Mouse (Mus musculus) adrenal gland (tissue): ENCODE measurements around the gene Gemin7.
"Not testable (repeated sequence)": the region's sequence is repeated elsewhere in the genome, so short reads cannot be mapped to it uniquely, and the experiment has no call there.

Experiments
- intact Hi-C: fragments of 180-260 bp; cut with DNase I; formaldehyde crosslinking; loops from one replicate; pipeline ENCODE4 v1.15.1; 2025
- long read RNA-seq, 2 experiments: library from polyadenylated mRNA; unstranded; transcript quantifications; one replicate each; pipeline ENCODE4 v2.0.0; 2020; ENCODE audit warnings: borderline replicate concordance in 1 of 2; ENCODE audit not compliant: insufficient replicate concordance in 1 of 2

The Gemin7 gene
- long read RNA-seq, experiment 1, transcript Gemin7-201 (2 exons, 763 nt): major isoform, 105 of 111 reads
- long read RNA-seq, experiment 1, partial matches to known transcripts: 2 of 111 reads
- long read RNA-seq, experiment 1, other reads (novel, unspliced or antisense): 4 of 111 reads
- long read RNA-seq, experiment 2, transcript Gemin7-201 (2 exons, 763 nt): major isoform, 117 of 126 reads
- long read RNA-seq, experiment 2, partial matches to known transcripts: 2 of 126 reads
- long read RNA-seq, experiment 2, other reads (novel, unspliced or antisense): 4 of 126 reads

DNA sequence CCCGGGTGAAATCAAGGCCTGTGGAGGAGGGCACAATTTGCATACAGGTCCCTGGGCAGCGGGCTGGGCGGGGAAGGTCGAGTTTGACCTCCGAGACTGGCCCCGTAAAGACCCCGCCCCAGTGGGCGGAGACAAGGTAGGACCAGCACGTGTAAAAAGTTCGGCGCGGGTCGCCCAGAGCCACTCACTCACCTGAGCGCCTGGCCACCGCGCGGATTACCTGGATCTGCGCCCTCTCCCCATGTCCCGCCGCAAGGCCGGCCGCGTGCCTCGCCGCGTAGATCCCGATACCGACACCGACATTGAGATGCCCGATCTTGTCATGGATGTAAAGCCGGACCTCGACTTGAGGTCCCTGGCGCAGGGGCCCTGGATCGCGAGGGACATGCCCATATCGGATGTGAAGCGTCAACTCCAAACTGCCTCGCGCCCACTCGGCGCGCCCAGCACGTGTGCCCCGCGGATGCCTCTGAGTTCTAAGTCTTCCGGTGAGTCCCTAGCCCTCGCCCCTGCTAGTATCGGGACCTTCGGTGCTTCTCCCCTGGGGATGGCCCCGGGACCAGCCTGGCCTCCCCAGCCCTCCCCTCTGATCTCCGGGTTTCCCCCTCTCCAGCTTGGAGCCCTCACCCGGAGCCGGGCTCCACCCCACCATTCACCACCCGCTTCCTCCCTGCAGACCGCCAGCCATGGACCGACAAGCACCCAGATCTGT lies at the start of gene Gemin7, which contains the start of gene Zfp296:
Gene Gemin7, minus strand, starts transcription at position 455 of the 712 bp plus-strand sequence.
Gene Zfp296, plus strand, starts transcription at position 147 of the 712 bp plus-strand sequence.
- intact Hi-C loops: loop anchor here (5.0 kb wide), 1 partner anchor 45 kb away; no protein-coding TSS in a partner anchor

- intact Hi-C loops: loop anchor here (5.0 kb wide), 1 partner anchor 46 kb away; the partner anchor contains the start of genes Gemin7 and Zfp296
Measured at GRCm38 (mm10) chr7:19623433-19623832, 46.0 kb upstream of the Gemin7 start.

DNA sequence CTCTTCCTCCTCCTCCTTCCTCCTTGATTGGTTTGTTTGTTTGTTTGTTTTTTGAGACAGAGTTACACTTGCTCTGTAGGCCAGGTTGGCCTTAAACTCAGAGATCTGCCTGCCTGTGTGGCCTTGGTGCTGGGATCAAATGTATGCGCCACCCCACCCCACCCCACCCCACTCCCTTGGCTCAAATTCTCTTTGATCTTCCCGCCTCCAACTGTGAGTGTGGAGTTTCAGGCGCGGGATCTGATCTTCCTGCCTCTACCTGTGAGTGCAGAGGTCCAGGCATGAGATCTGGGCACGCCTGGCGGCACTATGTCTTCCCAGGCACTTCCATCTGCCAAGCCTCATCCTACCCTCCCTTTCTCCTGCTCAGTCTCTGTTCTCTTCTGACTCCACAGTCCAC lies 44.8 kb upstream of the Gemin7 start:
- intact Hi-C loops: loop anchor here (5.0 kb wide), 1 partner anchor 45 kb away; the partner anchor contains the start of genes Gemin7 and Zfp296

GRCm38 (mm10) chr7:19620811-19621210 lies 43.4 kb upstream of the Gemin7 start:
- intact Hi-C loops: loop anchor here (5.0 kb wide), 1 partner anchor 44 kb away; the partner anchor contains the start of genes Gemin7 and Zfp296

- intact Hi-C loops: no loop called here
Measured at GRCm38 (mm10) chr7:19619004-19619801, 41.8 kb upstream of the Gemin7 start.

- intact Hi-C loops: no loop called here
Measured at GRCm38 (mm10) chr7:19615036-19615577, 37.7 kb upstream of the Gemin7 start.

GRCm38 (mm10) chr7:19610969-19611368 lies 33.6 kb upstream of the Gemin7 start:
- intact Hi-C loops: no loop called here

DNA sequence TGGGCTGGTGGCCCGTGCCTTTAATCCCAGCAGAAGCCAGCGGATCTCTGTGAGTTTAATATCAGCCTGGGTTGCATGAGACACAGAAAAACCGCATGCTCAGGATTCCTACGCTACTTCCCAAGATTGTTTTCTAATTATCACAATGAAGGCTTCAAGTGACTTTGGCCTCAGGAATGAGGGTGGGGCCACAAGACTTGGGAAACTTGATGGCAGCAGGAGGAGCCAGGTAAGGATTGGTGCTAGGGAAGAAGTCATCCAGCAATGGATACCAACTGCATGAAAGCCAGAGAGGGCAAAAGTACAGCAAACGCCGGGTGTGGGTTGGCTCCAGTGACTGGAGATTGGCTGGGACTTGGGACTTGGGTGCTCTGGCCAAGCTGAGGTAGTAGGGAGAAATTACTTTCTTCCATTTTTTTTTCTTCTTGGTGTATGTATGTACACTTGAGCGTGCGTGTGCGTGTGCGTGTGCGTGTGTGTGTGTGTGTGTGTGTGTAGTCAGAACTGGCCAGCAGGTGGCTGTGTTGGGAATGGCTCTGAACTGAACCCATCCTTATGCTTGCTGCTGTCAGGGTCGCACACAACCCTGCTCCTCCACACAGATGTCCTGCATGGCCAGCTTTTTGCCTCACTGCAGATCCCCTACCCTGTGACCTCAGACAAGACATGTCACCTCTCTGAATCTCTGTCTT lies 32.4 kb upstream of the Gemin7 start:
- intact Hi-C loops: no loop called here

- intact Hi-C loops: no loop called here
Measured at GRCm38 (mm10) chr7:19607291-19607690, 29.9 kb upstream of the Gemin7 start.

DNA sequence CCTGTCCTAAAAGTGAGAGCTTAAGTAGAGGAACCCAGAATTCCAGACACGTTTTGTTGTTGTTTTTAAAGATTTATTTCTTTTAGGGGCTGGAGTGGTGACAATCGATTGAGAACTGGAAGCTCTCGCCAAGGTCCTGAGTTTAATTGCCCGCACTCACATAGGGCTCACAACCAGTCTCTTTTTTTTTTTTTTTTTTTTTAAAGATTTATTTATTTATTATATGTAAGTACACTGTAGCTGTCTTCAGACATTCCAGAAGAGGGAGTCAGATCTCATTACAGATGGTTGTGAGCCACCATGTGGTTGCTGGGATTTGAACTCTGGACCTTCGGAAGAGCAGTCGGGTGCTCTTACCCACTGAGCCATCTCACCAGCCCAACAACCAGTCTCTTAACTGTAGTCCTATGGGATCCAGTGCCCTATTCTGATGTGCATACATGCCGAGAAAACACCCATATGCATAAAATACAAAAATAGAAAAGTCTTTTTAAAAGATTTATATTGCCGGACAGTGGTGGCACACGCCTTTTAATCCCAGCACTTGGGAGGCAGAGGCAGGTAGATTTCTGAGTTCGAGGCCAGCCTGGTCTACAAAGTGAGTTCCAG lies 27.3 kb upstream of the Gemin7 start:
- intact Hi-C loops: not testable (repeated sequence)

- intact Hi-C loops: no loop called here
Measured at GRCm38 (mm10) chr7:19603849-19604605, 26.6 kb upstream of the Gemin7 start, which contains the start of gene Clasrp. Clasrp (minus strand) TSS chr7:19604486.

GRCm38 (mm10) chr7:19603055-19603454 lies 25.7 kb upstream of the Gemin7 start:
- intact Hi-C loops: no loop called here

DNA sequence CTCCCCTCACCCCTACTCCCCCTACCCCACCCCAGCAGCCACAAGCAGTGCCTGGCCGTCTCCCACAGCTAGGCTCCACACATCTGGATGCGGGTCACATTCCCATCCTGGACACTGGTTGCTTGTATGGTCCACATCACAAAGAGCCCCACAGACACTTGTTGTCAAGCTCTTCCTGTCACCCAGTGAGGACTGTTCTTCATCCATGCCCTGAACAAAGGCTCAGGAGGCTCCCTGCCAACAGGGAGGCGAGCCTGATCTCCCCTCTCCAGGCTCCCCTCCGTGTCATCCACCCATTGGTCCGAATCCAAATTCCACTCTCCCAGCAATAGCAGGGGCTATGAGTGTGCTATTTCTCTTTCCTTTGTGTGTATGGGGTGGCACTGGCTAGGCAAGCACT lies 23.2 kb upstream of the Gemin7 start:
- intact Hi-C loops: no loop called here

DNA sequence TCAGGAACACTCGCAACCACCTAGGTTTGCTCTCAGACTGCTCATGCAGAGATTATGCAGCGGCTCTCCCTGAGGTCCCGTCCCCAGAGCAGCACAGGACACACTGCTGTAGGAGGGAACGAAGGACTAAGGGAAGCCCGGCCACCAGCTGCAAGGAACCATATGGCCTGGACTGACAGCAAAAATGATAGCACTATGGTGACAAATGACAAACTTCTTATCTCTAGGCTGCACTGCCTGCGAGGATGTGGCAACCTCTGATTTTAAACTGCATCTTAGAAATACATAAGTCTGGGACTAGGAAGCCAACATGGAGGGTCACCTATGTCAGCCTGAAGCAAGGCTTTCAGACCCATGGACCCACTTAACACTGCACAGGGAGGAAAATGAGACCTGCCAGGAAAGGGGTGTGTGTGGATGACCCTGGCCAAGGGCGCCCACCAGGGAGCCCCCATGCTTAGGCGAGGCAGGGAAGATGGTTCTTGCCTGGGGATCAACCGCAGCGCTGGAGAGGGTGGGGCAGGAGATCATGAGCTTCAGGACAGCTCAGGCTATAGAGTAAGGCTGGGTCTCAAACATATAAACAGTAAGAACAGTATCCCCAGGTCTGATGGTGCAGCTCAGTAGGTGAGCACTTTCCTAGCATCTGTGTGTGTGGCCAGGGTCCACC lies 15.8 kb upstream of the Gemin7 start:
- intact Hi-C loops: no loop called here

- intact Hi-C loops: no loop called here
Measured at GRCm38 (mm10) chr7:19589917-19590316, 12.5 kb upstream of the Gemin7 start.

DNA sequence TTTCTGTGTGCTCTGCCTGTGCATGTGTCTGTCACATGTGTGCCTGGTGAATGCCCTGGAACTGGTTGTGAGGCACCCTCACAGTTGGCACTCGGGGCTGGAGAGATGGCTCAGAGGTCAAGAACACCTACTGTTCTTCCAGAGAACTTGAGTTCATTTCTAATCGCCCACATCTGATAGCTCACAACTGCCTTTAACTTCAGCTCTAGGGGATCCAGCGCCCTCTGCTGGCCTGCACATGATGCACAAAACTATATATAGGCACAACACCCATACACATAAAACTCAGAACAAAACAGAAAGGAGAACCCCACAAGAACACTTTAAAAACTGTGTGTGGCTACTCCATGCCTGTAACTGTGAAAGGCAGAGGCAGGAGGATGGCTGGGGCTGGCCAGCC lies 11.8 kb upstream of the Gemin7 start:
- intact Hi-C loops: no loop called here

DNA sequence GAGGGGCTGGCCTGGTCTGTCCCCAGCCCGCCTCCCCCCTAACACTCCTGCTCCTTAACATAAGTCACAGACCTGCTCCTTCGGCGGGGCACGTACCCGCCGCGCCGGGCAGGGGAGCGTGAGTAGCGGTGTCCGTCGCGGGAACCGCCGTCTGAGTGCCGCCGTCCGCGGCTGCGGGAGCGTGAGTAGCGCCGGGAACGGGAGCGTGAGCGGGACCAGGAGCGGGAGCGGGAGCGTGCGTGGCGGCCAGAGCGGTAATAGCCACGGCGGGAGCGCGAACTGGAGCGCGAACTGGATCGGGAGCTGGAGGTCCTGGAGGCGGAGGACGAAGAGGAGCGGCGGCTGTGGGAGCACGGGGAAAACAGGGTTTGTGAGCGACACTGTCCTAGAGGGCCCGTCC lies 8.9 kb upstream of the Gemin7 start:
- intact Hi-C loops: no loop called here

GRCm38 (mm10) chr7:19580634-19581033 lies 3.2 kb upstream of the Gemin7 start:
- intact Hi-C loops: no loop called here

DNA sequence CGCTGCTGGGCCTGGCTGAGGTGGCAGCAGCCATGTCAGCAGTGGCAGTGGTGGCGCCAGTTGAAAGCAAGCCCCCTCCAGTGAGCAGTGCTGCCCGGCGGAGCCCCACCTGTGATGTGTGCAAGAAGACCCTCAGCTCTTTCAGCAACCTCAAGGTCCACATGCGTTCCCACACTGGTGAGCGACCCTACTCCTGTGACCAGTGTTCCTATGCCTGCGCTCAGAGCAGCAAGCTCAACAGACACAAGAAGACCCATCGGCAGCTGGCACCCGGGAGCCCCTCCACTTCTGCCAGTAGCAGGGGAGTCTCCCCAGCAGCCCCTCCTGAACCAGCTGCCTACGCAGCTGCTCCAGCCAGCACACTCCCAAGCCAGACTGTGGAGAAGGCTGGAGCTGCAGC lies 2.4 kb upstream of the Gemin7 start:
- intact Hi-C loops: loop anchor here (5.0 kb wide), 1 partner anchor 43 kb away; no protein-coding TSS in a partner anchor
